Mouse (Mus musculus) fibroblast of lung, adult 2 months (primary cell): ENCODE results near the gene Ndufa7.
"Not testable (repeated sequence)": the region's sequence is repeated elsewhere in the genome, so short reads cannot be mapped to it uniquely, and the experiment has no call there.

Source experiments
- DNase-seq: peaks from one replicate; pipeline ENCODE4 v3.0.0-alpha.2; 2011; ENCODE audit warnings: low read depth

Ndufa7 gene

GRCm38 (mm10) chr17:33812475-33812874 is 11.9 kb upstream of the Ndufa7 start:
- no peak for DNase-seq

DNA sequence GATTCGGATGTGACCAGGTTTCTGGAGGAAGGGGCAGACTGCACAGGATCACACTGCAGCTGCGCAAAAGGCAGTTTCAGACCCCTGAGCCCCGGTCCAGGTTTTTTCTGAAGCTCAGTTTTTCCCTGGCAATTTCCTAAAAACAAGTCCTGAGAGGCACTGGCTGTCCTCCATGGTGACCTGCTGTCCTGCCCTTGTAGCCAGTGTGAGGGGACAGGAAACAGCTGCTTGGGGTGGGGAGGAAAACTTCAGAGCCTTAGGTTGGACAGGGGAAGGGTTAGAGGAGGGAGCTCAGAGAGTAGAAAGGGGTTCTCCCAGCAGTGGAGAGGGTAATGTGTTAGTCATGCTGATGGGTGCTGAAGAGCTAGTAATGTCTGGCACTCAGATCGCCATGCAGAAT is 11.4 kb upstream of the Ndufa7 start:
- no peak for DNase-seq

DNA sequence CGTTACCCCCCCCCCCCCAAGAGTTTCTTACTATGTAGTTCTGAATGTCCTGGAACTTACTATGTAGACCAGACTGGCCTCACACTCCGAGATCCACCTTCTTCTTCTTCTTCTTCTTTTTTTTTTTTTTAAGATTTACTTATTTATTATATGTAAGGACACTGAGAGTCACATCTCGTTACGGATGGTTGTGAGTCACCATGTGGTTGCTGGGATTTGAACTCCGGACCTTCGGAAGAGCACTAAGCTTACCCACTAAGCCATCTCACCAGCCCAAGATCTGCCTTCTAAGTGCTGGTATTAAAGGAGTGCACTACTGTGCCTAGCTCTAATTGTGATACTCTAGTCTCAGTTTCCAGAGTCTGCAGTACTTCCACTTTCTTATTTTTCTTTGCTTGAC is 9.0 kb upstream of the Ndufa7 start:
- DNase-seq: no peak

GRCm38 (mm10) chr17:33816612-33817011 is 7.8 kb upstream of the Ndufa7 start:
- DNase-seq: no peak

- DNase-seq: peak; percentile 78
These were observed 7.0 kb upstream of the Ndufa7 start for GRCm38 (mm10) chr17:33817184-33817968.

DNA sequence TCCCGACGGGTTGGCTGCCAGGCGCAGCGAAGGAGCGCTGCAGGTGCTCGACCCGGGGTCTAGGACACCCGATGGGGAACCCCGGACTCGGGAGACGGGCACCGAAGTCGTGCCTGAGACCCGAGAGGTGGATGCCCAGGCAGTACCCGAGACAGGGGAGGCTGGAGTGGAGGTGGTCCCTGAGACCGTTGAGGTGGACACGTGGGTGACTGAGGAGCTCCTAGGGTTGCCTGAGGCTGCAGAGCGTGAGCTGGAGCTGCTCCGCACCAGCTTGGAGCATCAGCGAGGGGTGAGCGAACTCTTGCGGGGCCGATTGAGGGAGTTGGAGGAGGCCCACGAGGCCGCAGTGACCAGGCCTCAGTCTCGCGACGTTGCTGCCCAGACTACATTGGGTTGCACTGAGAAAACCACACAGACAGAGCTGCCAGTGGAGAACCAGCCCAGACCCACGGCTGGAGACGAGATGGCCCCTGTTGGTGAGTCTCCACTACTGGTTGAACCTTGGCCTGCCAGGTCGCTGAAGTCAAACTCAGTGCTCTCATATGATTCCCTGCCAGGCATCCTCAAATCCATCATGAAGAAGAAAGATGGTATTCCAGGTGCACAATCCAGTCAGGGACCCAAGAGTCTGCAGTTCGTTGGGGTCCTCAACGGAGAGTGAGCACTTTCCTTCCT is 6.3 kb upstream of the Ndufa7 start:
- no peak for DNase-seq

DNA sequence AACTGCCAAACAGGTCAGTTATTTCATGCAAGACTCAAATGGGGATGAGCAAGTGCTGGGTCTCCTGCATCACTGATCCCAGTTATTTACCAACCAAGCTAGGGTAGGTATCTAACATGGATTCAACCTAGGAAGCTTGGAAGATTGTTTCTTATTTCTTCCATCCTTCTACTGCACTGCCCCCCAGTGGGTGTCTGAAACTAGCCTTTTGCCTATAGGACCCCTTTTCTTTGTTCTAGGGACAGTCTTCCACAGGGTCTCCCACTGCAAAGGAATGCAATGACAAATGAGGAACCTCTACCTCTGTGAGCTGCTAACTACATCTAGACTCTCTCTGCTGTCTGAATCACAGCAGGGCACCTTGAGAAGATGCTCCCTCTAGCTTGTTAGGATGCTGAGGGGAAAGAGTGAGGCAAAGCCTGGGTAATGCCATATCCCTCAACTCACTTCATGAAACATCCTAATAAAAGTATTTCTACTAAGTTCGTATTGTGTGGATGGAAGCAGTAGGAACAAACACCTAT is 1.9 kb upstream of the Ndufa7 start:
- DNase-seq: no peak

- DNase-seq: not testable (repeated sequence)
These were observed 1.2 kb upstream of the Ndufa7 start for GRCm38 (mm10) chr17:33823171-33823570.

GRCm38 (mm10) chr17:33824997-33825330 is 592 bp downstream of the Ndufa7 start:
- not testable (repeated sequence) for DNase-seq

DNA sequence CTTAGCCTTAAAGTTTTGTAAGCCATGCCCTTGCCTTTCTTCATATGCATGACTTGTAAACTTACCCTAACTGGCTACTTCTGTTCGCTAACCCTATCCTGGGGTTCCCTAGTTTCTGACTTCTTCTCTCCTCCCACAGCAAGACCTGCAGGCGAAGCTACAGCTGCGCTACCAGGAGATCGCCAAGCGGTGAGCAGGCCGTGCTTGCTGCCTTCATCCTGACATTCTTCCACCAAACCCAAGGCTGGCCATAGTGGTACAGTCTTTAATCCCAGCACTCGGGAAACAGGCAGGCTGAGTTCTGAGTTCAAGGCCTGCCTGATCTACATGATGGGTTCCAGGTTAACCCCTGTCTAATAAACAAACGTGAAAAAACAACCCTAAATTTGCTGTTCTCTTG is 1.1 kb downstream of the Ndufa7 start:
- DNase-seq: no peak

DNA sequence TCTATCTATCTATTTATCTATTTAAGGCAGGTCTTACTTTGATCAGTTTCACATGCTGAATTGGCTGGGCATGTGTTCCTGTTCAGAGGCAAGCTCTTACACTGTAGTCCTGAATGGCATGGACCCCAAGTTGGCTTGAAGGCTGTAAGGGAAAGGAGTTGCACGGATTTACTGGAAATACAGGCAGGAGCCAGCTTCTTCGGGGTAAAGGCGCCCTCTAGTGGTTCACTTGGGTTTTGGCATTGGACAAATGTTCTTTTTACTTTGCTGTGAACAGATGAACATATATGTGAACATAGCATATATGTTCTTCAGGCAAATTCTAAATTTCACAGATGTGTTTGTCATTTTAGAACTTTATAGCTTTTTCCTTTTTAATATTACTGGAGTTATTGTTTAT is 2.5 kb downstream of the Ndufa7 start:
- DNase-seq: peak; percentile 49

- no peak for DNase-seq
These were observed 4.5 kb downstream of the Ndufa7 start for GRCm38 (mm10) chr17:33828892-33829291.

DNA sequence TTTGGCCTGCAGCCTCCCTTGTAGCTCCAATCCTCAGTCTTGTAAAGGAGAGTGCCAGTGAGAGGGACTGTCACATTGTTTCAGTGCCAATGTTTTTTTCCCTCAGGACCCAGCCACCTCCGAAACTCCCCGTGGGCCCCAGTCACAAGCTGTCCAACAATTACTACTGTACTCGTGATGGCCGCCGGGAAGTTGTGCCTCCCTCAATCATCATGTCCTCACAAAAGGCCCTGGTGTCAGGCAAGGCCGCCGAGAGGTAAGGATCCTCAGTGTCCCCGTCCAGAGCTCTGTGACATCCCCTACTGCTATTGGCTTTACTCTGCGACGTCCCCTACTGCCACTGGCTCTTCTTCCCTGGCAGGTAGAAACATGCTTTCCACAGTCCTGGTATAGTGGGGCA is 5.2 kb downstream of the Ndufa7 start:
- no peak for DNase-seq

DNA sequence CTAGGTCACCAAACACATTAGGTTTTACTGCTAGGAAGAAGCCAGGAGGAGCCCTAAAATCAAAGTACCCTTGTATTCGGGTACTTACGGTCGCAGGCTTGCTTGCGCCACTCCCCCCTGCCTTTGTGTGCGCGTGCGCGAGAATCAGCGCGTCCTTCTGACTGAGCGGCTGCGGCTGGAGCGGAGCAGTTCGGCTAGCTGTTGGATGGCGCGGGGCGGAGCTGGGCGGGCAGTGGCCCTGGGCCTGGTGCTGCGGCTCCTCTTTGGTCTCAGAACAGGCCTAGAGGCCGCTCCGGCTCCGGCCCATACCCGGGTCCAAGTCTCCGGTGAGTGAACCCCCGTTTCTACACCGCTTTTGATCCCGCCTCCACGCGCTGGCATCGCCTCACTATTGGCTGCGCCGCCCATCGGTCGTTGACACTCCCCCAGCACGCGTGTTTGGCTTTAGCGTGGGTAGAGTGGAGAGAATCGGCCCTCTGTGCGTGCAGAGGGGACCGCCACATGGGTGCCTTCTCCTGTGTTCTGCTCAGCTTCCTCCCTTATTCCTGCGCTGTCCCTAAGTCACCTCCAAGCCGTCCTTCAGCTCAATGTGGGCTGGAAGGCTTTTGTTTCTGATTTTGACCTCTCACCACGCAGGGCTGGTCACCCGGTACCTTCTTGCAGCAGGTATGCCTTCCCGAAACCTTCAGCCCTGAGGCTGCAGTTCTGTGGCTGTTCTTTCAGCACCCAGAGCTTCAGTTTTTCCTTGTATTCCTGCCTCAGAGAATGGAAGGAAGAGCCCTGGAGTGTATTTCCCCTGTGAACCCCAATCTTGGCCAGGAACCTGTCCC is 18.8 kb downstream of the Ndufa7 start, which contains the start of gene Cd320:
Gene Cd320 (plus strand): TSS at position 126 of the 830 bp plus-strand sequence.
- DNase-seq: peak; percentile 81

DNA sequence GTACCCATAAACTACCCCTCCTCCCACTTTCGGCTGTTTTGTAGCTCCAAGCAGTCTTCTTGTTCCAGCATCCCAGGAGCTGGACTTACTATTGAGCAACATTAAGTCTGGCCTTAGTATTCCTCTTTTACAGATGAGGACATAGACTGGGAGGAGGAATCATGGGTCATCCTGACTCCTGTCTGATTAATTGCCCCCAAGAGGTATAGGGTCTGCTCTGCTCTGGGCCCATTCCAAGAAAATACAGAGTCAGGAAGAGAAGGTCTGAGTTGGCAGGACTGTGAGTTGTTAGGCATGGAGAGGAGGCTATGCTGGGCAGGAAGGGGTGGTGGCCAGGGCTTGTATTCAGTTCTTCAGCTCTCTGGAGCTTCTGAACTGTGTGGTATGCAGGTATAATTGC is 19.8 kb downstream of the Ndufa7 start:
- no peak for DNase-seq

DNA sequence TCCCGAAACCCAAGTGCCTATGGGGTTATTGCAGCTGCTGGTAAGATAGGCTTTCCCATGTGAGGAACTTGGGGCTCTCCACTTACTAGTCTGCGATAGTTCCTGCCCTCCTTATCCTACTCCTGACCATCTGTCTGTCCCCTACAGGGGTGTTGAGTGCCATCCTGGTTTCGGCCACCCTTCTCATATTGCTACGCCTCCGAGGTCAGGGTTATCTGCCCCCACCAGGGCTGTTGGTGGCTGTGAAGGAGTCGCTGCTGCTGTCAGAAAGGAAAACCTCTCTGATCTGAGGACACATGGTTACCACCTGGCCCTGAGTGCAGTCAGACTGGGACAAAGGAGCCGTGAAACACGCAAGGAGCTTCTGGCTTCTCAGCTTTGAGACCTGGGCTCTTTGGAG is 23.8 kb downstream of the Ndufa7 start:
- DNase-seq: no peak

GRCm38 (mm10) chr17:33851331-33851730 is 27.0 kb downstream of the Ndufa7 start:
- no peak for DNase-seq

DNA sequence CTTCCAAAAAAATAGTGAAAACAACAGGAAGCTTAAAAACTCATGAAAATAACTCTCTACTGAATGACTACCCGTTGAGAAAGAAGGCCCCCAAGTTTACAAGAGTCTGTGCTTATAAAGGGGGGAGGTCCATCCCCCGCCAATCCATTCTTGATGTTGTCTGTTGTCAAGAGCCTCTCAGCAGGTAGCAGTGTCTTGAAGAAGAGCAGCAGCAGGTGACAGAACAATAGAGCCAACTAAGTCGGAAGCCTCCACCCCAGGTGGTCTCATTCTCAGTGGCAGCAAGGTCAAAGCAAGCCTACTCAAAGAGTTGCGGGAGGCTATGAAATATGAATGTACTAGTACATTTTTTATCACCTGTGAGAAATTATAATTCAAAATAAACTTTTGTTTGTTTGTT is 33.4 kb downstream of the Ndufa7 start:
- no peak for DNase-seq

DNA sequence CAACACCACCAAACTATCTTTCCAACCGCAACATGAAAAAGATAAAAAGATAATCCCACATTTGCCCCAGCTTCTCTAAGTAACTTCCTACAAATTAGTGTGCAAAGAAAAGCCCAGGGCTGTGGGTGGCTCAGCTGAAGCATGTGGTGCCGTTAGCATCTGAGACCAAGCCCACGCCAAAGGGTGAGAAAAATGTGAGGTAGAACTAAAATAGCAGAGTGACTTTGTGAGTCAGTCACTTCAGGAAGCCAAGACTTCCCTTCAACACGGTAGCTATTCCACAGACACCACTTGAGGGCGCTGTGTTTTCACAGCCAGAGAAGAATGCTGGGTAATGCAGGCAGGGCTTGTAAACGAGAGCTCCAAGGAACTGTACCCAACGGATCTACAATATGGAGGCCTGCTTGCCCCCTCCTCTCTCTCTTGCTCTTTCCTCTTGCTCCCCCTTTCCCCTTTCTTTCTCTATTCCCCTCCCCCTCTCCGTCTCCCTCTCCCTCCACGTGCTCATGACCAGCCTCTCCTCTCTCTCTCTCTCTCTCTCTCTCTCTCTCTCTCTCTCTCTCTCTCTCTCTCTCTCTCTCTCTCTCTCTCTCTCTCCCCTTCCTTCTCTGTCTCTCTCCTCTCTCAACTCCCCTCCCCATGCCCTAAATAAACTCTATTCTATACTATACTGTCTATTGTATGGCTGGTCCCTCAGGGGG is 41.1 kb downstream of the Ndufa7 start:
- DNase-seq: peak; percentile 46

DNA sequence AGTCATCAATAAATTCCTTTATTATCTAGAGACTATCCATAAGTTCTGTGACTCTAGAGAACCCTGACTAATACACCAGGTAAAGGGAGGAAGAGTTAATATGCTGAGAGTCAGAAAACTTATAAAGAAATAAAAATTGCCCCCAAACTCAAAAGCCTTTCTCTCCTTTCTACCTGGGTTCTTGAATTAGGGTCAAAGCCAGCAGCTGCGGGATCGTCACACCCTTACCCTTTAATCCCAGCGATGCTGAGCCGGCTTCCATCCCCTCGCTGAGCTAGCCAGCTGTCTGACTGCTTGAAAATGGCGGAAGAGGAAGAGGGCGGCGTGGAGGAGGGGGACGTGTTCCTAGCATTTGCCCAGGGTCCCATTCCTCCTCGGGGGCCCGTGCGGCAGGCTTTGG is 49.2 kb downstream of the Ndufa7 start, which contains the start of gene Gm7029:
Gene Gm7029 (plus strand): TSS at position 301 of the 400 bp plus-strand sequence.
- not testable (repeated sequence) for DNase-seq

DNA sequence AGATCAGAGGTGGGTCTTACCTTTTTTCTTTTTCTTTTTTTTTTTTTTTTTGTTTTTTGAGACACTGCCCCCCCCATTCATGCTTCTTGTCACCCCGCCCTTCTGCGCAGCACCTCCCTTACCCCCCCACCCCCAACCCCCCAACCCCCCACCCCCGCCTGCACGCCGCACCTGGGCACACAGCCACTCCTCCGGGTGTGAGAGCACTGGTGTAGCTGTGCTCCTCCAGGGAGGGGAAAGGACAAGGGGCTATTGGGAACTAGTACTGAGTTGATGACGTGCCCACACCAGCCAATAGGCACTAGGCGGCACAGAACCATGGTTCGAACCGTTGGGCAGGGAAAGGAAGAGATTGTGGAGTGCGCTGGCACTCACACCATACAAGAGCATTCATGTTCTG is 50.0 kb downstream of the Ndufa7 start:
- DNase-seq: no peak

- DNase-seq: not testable (repeated sequence)
These were observed 51.4 kb downstream of the Ndufa7 start for GRCm38 (mm10) chr17:33875797-33876196.
